Mouse (Mus musculus): ENCODE measurements around the gene Id1. TPM values are rescaled to one million over a fixed set of nuclear protein-coding genes. Genes with fewer than 3 reads are reported as not detected.
A peak's percentile ranks its signal among the peaks of the same experiment; 100 is the strongest.

Id1 gene
- total RNA-seq, 1 experiment, result 122 TPM

- no peak for DNase-seq (ENCODE audit: low read depth, low spot score)
- no peak overlapping the region for H3K9ac ChIP-seq (ENCODE audit: insufficient read depth, low read depth, low read length, poor library complexity, severe bottlenecking)
- no peak for TF ChIP-seq HCFC1 (IDR thresholded peaks at IDR 0.05; ENCODE audit: borderline replicate concordance, insufficient read depth, low read length)
- no peak for TF ChIP-seq CHD2 (IDR thresholded peaks at IDR 0.05; ENCODE audit: low read depth, low read length)
- TF ChIP-seq ZNF384 (IDR thresholded peaks at IDR 0.05; ENCODE audit: low read depth, low read length), result no peak
- TF ChIP-seq ZC3H11A (IDR thresholded peaks at IDR 0.05; ENCODE audit: borderline replicate concordance, low read depth, low read length), result no peak
- TF ChIP-seq MAFK (IDR thresholded peaks at IDR 0.05; ENCODE audit: insufficient read depth, low read depth, low read length), result no peak
- in situ Hi-C loops (cut with MboI; ENCODE audit: low sequenced_read_pairs in 2 of 2, unreplicated experiment in 2 of 2), result no loop called here
- no peaks in the 10 kb centered on the region for H3K9me3 ChIP-seq (ENCODE audit: control insufficient read depth, insufficient read depth, low read depth, low read length)
- peak overlapping the region; percentile 32; the same call in 1 of the 2 replicates for H3K27ac ChIP-seq (ENCODE audit: insufficient read depth, low read depth, low read length, poor library complexity, severe bottlenecking)
- H3K4me3 ChIP-seq (ENCODE audit: insufficient read depth in 1 of 2, low read depth in 1 of 2, low read length in 2 of 2, poor library complexity in 1 of 2, severe bottlenecking in 1 of 2), result no peak overlapping the region
- H3K4me1 ChIP-seq (ENCODE audit: control insufficient read depth in 2 of 2, insufficient read depth in 2 of 2, low read length in 2 of 2, poor library complexity in 1 of 2), result peaks cover 18 to 42% of the 10 kb centered on the region in 2 experiments
- H3K36me3 ChIP-seq (ENCODE audit: control insufficient read depth, insufficient read depth, low read length, poor library complexity, severe bottlenecking), result no peaks in the 10 kb centered on the region
These were observed 9.8 kb upstream of the Id1 start for GRCm38 (mm10) chr2:152726213-152726612.

GRCm38 (mm10) chr2:152726751-152727335 is 9.2 kb upstream of the Id1 start:
- in situ Hi-C loops (cut with MboI; ENCODE audit: low sequenced_read_pairs in 2 of 2, unreplicated experiment in 2 of 2), result no loop called here
- DNase-seq (ENCODE audit: low read depth, low spot score), result peak; percentile 66
- Histone ChIP-seq H3K9ac (ENCODE audit: insufficient read depth, low read depth, low read length, poor library complexity, severe bottlenecking) (peak overlapping the region; percentile 48; the same call in 1 of the 2 replicates), H3K27ac (ENCODE audit: insufficient read depth, low read depth, low read length, poor library complexity, severe bottlenecking) (peak overlapping the region; percentile 73; the same call in 1 of the 2 replicates), H3K9me3 (ENCODE audit: control insufficient read depth, insufficient read depth, low read depth, low read length) (no peaks in the 10 kb centered on the region), H3K4me1 (ENCODE audit: control insufficient read depth in 2 of 2, insufficient read depth in 2 of 2, low read length in 2 of 2, poor library complexity in 1 of 2) (peaks cover 18 to 42% of the 10 kb centered on the region in 2 experiments), H3K36me3 (ENCODE audit: control insufficient read depth, insufficient read depth, low read length, poor library complexity, severe bottlenecking) (no peaks in the 10 kb centered on the region), H3K4me3 (ENCODE audit: insufficient read depth in 1 of 2, low read depth in 1 of 2, low read length in 2 of 2, poor library complexity in 1 of 2, severe bottlenecking in 1 of 2) (no peak overlapping the region; a peak in 1 of 4 replicates)
- no peak for TF ChIP-seq MAFK (IDR thresholded peaks at IDR 0.05; ENCODE audit: insufficient read depth, low read depth, low read length)
- TF ChIP-seq ZC3H11A (IDR thresholded peaks at IDR 0.05; ENCODE audit: borderline replicate concordance, low read depth, low read length), result no peak
- no peak for TF ChIP-seq HCFC1 (IDR thresholded peaks at IDR 0.05; ENCODE audit: borderline replicate concordance, insufficient read depth, low read length)
- no peak for TF ChIP-seq CHD2 (IDR thresholded peaks at IDR 0.05; ENCODE audit: low read depth, low read length)
- no peak for TF ChIP-seq ZNF384 (IDR thresholded peaks at IDR 0.05; ENCODE audit: low read depth, low read length)

- peak overlapping the region; percentile 10 to 50; a peak in 3 of 4 replicates for H3K4me3 ChIP-seq (ENCODE audit: insufficient read depth in 1 of 2, low read depth in 1 of 2, low read length in 2 of 2, poor library complexity in 1 of 2, severe bottlenecking in 1 of 2)
- H3K36me3 ChIP-seq (ENCODE audit: control insufficient read depth, insufficient read depth, low read length, poor library complexity, severe bottlenecking), result no peaks in the 10 kb centered on the region
- TF ChIP-seq CHD2 (IDR thresholded peaks at IDR 0.05; ENCODE audit: low read depth, low read length), result no peak
- H3K27ac ChIP-seq (ENCODE audit: insufficient read depth, low read depth, low read length, poor library complexity, severe bottlenecking), result peak overlapping the region; percentile 73; the same call in 1 of the 2 replicates
- H3K4me1 ChIP-seq (ENCODE audit: control insufficient read depth in 2 of 2, insufficient read depth in 2 of 2, low read length in 2 of 2, poor library complexity in 1 of 2), result peaks cover 18 to 42% of the 10 kb centered on the region in 2 experiments
- peak overlapping the region; percentile 48; the same call in 1 of the 2 replicates for H3K9ac ChIP-seq (ENCODE audit: insufficient read depth, low read depth, low read length, poor library complexity, severe bottlenecking)
- no peaks in the 10 kb centered on the region for H3K9me3 ChIP-seq (ENCODE audit: control insufficient read depth, insufficient read depth, low read depth, low read length)
- in situ Hi-C loops (cut with MboI; ENCODE audit: low sequenced_read_pairs in 2 of 2, unreplicated experiment in 2 of 2), result no loop called here
- DNase-seq (ENCODE audit: low read depth, low spot score), result no peak
These were observed 8.1 kb upstream of the Id1 start for GRCm38 (mm10) chr2:152727795-152728510.

GRCm38 (mm10) chr2:152728594-152728993 is 7.5 kb upstream of the Id1 start:
- Histone ChIP-seq H3K4me1 (ENCODE audit: control insufficient read depth in 2 of 2, insufficient read depth in 2 of 2, low read length in 2 of 2, poor library complexity in 1 of 2) (peaks cover 17 to 42% of the 10 kb centered on the region in 2 experiments), H3K9ac (ENCODE audit: insufficient read depth, low read depth, low read length, poor library complexity, severe bottlenecking) (peak overlapping the region; percentile 20; the same call in 1 of the 2 replicates), H3K9me3 (ENCODE audit: control insufficient read depth, insufficient read depth, low read depth, low read length) (no peaks in the 10 kb centered on the region), H3K27ac (ENCODE audit: insufficient read depth, low read depth, low read length, poor library complexity, severe bottlenecking) (peak overlapping the region; percentile 26; the same call in 1 of the 2 replicates), H3K36me3 (ENCODE audit: control insufficient read depth, insufficient read depth, low read length, poor library complexity, severe bottlenecking) (no peaks in the 10 kb centered on the region), H3K4me3 (ENCODE audit: insufficient read depth in 1 of 2, low read depth in 1 of 2, low read length in 2 of 2, poor library complexity in 1 of 2, severe bottlenecking in 1 of 2) (no peak overlapping the region)
- in situ Hi-C loops (cut with MboI; ENCODE audit: low sequenced_read_pairs in 2 of 2, unreplicated experiment in 2 of 2), result no loop called here
- no peak for DNase-seq (ENCODE audit: low read depth, low spot score)
- TF ChIP-seq MAFK (IDR thresholded peaks at IDR 0.05; ENCODE audit: insufficient read depth, low read depth, low read length) (no peak), ZNF384 (IDR thresholded peaks at IDR 0.05; ENCODE audit: low read depth, low read length) (no peak), HCFC1 (IDR thresholded peaks at IDR 0.05; ENCODE audit: borderline replicate concordance, insufficient read depth, low read length) (no peak), CHD2 (IDR thresholded peaks at IDR 0.05; ENCODE audit: low read depth, low read length) (no peak), ZC3H11A (IDR thresholded peaks at IDR 0.05; ENCODE audit: borderline replicate concordance, low read depth, low read length) (no peak)
